Mouse (Mus musculus) midbrain, embryonic 11.5 days (tissue): ENCODE data around the gene Nphp4. TPM values are rescaled to one million over a fixed set of nuclear protein-coding genes. Genes with fewer than 3 reads are reported as not detected.
A peak's percentile ranks its signal among the peaks of the same experiment; 100 is the strongest.

Experiments
- ATAC-seq: fragments of 200-750 bp; cut with Nextera tagmentation; 2 replicates; pipeline ENCODE4 v1.8.0; 2017; ENCODE audit warnings: moderate TSS enrichment, moderate library complexity; ENCODE audit not compliant: low FRiP score
- DNase-seq: peaks from one replicate; pipeline ENCODE4 v3.0.0; 2015; ENCODE audit warnings: low spot score; ENCODE audit errors: missing footprints
- H3K27ac ChIP-seq: fragments of 300-500 bp; sonication (generic); 2 replicates; pipeline ENCODE4 v1.5.1; 2014; ENCODE audit warnings: low read depth, low read length
- H3K27me3 ChIP-seq: fragments of 300-500 bp; sonication (generic); 2 replicates; pipeline ENCODE4 v1.6.1; 2014; ENCODE audit warnings: mild to moderate bottlenecking, low read length, moderate library complexity, mixed read lengths; ENCODE audit not compliant: control insufficient read depth, insufficient read depth
- H3K36me3 ChIP-seq: fragments of 300-500 bp; sonication (generic); 2 replicates; pipeline ENCODE4 v1.6.1; 2014; ENCODE audit warnings: mild to moderate bottlenecking, low read length, moderate library complexity, mixed read lengths; ENCODE audit not compliant: control insufficient read depth, insufficient read depth
- H3K4me1 ChIP-seq: fragments of 300-500 bp; sonication (generic); 2 replicates; pipeline ENCODE4 v1.6.1; 2014; ENCODE audit warnings: low read length; ENCODE audit not compliant: control insufficient read depth, insufficient read depth
- H3K4me2 ChIP-seq: fragments of 300-500 bp; sonication (generic); 2 replicates; pipeline ENCODE4 v1.6.1; 2014; ENCODE audit warnings: mild to moderate bottlenecking, moderate library complexity
- H3K4me3 ChIP-seq: fragments of 300-500 bp; sonication (generic); 2 replicates; pipeline ENCODE4 v1.5.1; 2014; ENCODE audit warnings: low read depth, low read length
- H3K9ac ChIP-seq: fragments of 300-500 bp; sonication (generic); 2 replicates; pipeline ENCODE4 v1.6.1; 2014; ENCODE audit warnings: low read length
- H3K9me3 ChIP-seq: fragments of 300-500 bp; sonication (generic); 2 replicates; pipeline ENCODE4 v1.6.1; 2016; ENCODE audit warnings: low read length; ENCODE audit not compliant: control insufficient read depth
- WGBS: fragments of 180-500 bp; shearing (Covaris S2); extraction: QIAGEN DNeasy Blood & Tissue Kit; methylation state at CpG from one replicate; pipeline ENCODE4 v1.1.7; 2014; 5-methylcytosine and 5-hydroxymethylcytosine counted together
- polyA plus RNA-seq: library from polyadenylated mRNA; unstranded; fragments of >200 nt; fragmentation: Nextera tagmentation; extraction: Ambion mirVana; gene quantifications from 2 replicates; pipeline ENCODE4 v1.2.1, GENCODE M21; 2014

The Nphp4 gene
- polyA plus RNA-seq, 1 experiment from 2014 or later, result 4.4 TPM

DNA sequence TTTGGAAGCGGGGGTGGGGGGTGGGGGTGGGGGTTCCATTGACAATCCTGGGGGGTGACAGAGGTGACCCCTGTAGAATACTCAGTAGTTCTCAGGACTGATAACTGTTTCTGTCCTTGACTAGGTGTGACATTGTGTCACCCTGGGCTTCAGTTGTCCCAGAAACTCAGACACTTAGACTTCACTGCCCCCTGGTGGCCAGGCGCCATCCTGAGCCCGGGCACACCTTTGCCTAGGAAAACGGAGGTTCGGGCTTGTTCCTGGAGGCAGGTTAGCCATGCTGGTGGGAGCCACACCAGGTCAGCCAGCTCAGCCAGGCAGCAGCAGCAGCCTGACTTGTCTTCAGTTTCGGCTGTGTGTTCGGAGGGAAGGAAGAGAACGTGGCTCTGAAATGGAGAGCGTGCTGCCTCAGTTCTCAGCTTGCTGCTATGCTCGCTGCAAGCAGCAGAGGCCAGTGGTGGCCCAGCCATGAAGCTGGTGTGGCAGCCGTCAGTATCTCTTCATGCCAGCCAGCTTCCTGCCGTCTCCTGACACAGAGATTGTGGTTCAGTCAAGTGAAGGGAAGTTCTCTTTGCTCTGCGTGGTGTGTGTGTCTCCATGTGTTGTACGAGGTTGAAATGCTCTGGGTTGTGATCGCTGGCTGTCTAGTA is 14.9 kb downstream of the Nphp4 start:
- Histone ChIP-seq H3K9me3 (no peaks in the 10 kb centered on the region), H3K4me2 (no peak overlapping the region), H3K27me3 (no peaks in the 10 kb centered on the region), H3K4me3 (no peak overlapping the region), H3K36me3 (no peaks in the 10 kb centered on the region), H3K4me1 (no peaks in the 10 kb centered on the region), H3K27ac (no peak overlapping the region), H3K9ac (no peak overlapping the region)
- WGBS, result 49% methylated on average over 15 of the region's 15 CpGs
- ATAC-seq (no peak; the same call in 1 of the 2 replicates), DNase-seq (peak; percentile 95)

DNA sequence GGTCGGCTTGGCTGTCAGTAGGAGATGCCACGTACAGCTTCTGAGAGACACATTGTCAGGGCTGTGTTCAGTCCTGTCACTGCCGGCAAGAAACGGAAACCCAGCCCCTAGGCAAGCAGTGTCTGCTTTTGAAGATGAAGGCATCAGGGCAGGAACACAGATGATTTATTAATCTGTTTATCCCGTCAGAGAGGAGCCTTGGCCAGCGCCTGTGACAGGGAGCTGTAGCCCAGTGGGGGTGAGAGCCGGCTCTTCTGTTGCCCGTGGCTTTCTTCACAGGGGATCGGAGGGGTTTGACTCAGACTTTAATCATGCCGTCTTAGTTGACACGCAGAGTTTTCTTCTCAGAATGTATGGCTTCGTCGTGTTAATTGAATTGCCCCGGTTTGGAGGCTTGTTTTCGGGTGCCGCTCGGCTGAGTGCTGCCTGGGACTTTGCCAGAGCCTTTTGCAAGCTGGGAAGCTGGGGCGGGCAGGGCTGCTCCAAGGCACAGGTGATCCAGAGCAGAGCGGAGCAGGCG is 17.9 kb downstream of the Nphp4 start:
- Histone ChIP-seq H3K9me3 (no peaks in the 10 kb centered on the region), H3K4me2 (no peak overlapping the region), H3K4me1 (no peaks in the 10 kb centered on the region), H3K36me3 (peaks cover 6% of the 10 kb centered on the region), H3K27me3 (no peaks in the 10 kb centered on the region), H3K27ac (no peak overlapping the region), H3K4me3 (no peak overlapping the region), H3K9ac (no peak overlapping the region)
- ATAC-seq, result no peak
- WGBS, result 55% methylated on average over 20 of the region's 20 CpGs
- DNase-seq, result no peak

DNA sequence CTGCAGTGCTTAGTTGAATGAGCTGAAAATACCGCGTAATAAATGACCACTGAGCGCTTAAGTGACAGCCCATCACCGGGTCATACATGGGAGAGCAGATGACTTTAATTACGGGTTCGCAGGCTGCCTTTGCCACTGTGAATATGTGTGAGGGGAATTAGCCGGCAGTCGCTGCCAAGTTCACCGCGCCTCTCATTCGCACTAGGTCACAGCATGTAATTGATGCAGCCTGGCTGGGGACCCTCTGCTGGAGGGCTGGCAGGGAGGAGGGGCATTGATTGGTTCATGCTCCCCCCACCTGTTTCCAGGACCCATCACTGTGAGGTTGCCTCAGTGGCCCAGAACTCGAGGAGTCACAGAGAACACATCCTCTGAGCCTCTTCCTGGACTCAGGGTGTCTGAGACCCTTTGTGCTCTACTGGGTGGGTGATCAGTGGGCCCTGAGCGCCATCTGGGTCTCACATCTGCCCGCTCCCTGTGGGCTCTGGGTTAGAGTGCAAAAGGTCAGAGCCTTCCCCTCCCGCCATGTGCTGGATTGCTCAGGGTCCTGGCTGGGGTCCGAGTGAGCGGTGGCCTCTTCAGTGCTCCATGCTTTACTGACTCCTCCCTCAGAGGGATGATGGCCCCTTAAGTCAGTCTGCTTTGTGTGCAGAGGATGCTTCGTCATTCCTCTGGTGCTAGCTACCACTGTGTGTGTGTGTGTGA is 35.9 kb downstream of the Nphp4 start:
- H3K27ac ChIP-seq, result no peak overlapping the region
- no peaks in the 10 kb centered on the region for H3K36me3 ChIP-seq
- no peaks in the 10 kb centered on the region for H3K27me3 ChIP-seq
- WGBS, result 71% methylated on average over 18 of the region's 18 CpGs
- no peak overlapping the region for H3K4me3 ChIP-seq
- no peaks in the 10 kb centered on the region for H3K9me3 ChIP-seq
- peak; percentile 81 for DNase-seq
- ATAC-seq, result peak; percentile 52; the same call in 1 of the 2 replicates
- H3K9ac ChIP-seq, result no peak overlapping the region
- peaks cover 2% of the 10 kb centered on the region; the same call in 1 of the 2 replicates for H3K4me1 ChIP-seq
- no peak overlapping the region for H3K4me2 ChIP-seq

DNA sequence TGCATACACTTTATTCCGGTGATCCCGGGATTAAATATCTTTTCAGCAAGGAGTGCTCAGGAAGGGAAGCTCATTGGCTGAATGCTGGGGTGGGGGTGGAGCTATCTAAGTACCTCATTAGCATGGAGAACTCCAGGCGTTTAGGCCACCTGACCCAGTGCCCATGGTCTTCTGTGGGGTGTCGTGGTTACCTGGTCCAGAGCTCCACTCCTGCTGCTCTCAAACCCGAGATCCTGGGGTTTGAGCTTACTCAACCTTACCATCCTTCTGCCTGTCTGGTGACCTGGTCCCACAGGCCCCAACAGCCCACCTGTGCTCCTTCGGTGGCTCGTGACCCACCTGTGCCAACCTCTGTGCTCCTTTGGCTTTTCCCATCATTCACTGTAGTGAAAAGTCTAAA is 38.4 kb downstream of the Nphp4 start:
- 70% methylated on average over 7 of the region's 7 CpGs for WGBS
- Histone ChIP-seq H3K9ac (no peak overlapping the region), H3K4me1 (peaks cover 2% of the 10 kb centered on the region; the same call in 1 of the 2 replicates), H3K27me3 (no peaks in the 10 kb centered on the region), H3K36me3 (no peaks in the 10 kb centered on the region), H3K4me3 (no peak overlapping the region), H3K4me2 (no peak overlapping the region), H3K9me3 (no peaks in the 10 kb centered on the region), H3K27ac (no peak overlapping the region)
- DNase-seq (peak; percentile 51), ATAC-seq (no peak)

DNA sequence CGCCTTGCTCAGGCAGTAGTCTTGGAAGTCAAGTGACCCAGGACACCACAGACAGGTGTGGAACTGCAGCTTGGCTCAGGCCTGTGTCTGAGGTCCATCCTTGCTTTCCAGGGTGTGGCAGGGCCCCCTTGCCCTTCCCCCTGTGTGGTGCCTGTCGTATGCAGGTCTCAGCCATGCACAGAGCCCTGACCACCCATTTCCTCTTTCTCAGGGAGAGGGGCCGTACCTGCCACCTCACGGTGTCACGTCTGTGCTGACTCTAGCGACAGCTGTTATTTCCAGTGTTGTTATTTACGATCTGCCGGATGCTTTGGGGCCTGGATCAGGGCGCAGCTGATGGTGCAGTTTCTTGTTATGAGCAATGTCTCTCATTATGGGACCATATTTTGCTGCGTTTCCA is 42.6 kb downstream of the Nphp4 start:
- no peaks in the 10 kb centered on the region for H3K27me3 ChIP-seq
- no peaks in the 10 kb centered on the region for H3K36me3 ChIP-seq
- ATAC-seq, result no peak
- no peak overlapping the region for H3K9ac ChIP-seq
- WGBS, result 86% methylated on average over 10 of the region's 10 CpGs
- no peak for DNase-seq
- no peak overlapping the region for H3K4me2 ChIP-seq
- H3K9me3 ChIP-seq, result no peaks in the 10 kb centered on the region
- no peak overlapping the region for H3K4me3 ChIP-seq
- H3K27ac ChIP-seq, result no peak overlapping the region
- no peaks in the 10 kb centered on the region for H3K4me1 ChIP-seq

DNA sequence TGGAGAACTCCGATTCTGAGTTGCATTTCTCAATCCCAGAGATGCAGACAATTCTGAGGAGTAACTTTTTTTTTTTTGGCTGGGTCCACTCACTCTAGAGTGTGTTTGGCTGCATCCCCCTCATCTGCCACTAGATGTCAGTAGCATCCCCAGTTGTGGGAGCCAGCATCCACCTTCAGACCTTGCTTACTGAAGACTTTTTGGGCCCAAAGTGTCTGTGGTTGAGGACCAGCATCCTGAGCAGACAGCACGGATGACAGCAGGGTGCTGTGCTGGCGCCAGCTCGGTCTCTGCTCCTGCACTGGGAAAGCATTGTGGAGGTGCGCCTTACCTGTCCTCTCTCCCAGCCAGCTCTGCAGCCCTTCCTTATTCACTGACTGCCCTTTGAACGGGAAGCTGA is 43.6 kb downstream of the Nphp4 start:
- H3K4me2 ChIP-seq, result no peak overlapping the region
- H3K4me3 ChIP-seq, result no peak overlapping the region
- H3K27me3 ChIP-seq, result no peaks in the 10 kb centered on the region
- no peaks in the 10 kb centered on the region for H3K9me3 ChIP-seq
- ATAC-seq, result no peak
- no peaks in the 10 kb centered on the region for H3K36me3 ChIP-seq
- peak; percentile 96 for DNase-seq
- no peak overlapping the region for H3K9ac ChIP-seq
- 43% methylated on average over 6 of the region's 6 CpGs for WGBS
- no peaks in the 10 kb centered on the region for H3K4me1 ChIP-seq
- H3K27ac ChIP-seq, result no peak overlapping the region

DNA sequence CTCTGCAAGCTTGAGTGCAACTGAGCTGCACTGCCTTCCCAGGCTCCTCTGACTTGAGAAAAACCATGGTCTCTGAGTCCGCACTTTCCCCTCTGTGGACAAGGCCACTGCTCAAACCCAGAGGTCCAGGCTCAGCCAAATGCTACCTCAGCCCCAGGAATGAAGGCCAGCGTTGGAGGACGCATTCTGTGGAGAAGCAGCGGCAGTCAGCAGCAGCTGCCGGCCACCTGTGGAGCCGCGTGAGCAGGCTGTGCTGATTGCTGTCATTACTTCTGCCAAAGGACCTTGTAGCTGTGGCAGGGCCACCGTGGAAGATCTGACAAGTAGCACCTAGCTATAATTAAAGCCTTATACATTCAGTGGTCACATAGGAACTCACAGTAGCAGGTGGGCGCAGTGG is 56.4 kb downstream of the Nphp4 start:
- 71% methylated on average over 9 of the region's 9 CpGs for whole genome bisulfite sequencing
- Histone ChIP-seq H3K4me1 (0 out of 2 replicates have a peak, but pooled peaks cover 3% of the 10 kb centered on the region), H3K4me2 (no peak overlapping the region), H3K4me3 (no peak overlapping the region), H3K27me3 (no peaks in the 10 kb centered on the region), H3K36me3 (no peaks in the 10 kb centered on the region), H3K27ac (no peak overlapping the region), H3K9me3 (no peaks in the 10 kb centered on the region), H3K9ac (no peak overlapping the region)
- peak; percentile 64 for DNase-seq
- no peak for ATAC-seq

DNA sequence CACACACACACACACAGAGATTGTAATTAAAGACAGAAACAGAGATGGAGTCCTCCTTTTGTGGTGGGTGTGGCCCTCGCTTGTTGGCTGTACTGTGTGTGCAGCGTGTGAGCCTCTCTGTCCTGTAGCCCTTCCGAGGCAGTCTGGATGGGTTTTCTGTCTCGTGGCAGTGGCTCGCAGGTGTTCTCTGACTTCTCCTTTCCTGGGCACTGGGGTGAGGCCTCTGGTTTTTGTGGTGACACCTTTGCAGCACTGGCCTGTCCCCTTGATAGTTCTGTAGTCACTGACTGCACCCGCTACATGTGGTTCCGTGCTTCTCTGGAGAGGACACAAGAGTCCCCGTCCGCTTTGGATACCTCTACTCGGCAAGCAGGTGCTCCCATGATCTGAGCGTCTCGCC is 63.2 kb downstream of the Nphp4 start:
- DNase-seq, result no peak
- Histone ChIP-seq H3K27ac (no peak overlapping the region), H3K9ac (no peak overlapping the region), H3K36me3 (no peaks in the 10 kb centered on the region), H3K4me3 (no peak overlapping the region), H3K4me1 (0 out of 2 replicates have a peak, but pooled peaks cover 3% of the 10 kb centered on the region), H3K27me3 (no peaks in the 10 kb centered on the region), H3K4me2 (no peak overlapping the region), H3K9me3 (no peaks in the 10 kb centered on the region)
- no peak for ATAC-seq
- 93% methylated on average over 12 of the region's 12 CpGs for WGBS

DNA sequence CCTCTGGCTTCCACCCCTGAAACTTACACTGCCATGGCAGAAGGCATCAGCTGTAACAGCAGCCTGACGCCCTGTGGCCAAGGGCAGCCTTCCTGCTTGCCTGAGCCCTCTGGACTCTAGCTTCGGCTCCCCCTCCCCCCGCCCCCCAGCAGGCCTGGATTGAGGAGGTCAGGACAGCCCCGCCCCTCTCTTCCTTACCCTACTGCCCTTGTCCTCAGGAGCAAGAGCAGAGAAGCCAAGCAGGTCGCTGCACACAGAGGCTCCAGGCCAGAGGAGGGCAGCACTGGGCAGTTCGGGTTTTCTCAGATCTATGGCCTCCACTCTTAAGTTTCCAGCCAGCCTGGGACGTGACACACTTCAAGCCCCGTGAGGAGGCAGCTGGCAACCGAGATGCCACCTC is 64.7 kb downstream of the Nphp4 start:
- 18% methylated on average over 7 of the region's 9 CpGs for WGBS
- H3K36me3 ChIP-seq, result no peaks in the 10 kb centered on the region
- peak; percentile 92 for DNase-seq

More for the DNA sequence above, 64.7 kb downstream of the Nphp4 start:
- no peak overlapping the region for H3K27ac ChIP-seq
- no peaks in the 10 kb centered on the region for H3K4me1 ChIP-seq
- H3K9me3 ChIP-seq, result no peaks in the 10 kb centered on the region
- no peaks in the 10 kb centered on the region for H3K27me3 ChIP-seq
- H3K4me2 ChIP-seq, result no peak overlapping the region
- H3K9ac ChIP-seq, result no peak overlapping the region
- H3K4me3 ChIP-seq, result no peak overlapping the region
- peak; percentile 62 for ATAC-seq
